Mouse (Mus musculus) heart, adult 2 months (tissue): ENCODE results near the gene Zpbp2.

Experiments used
- EP300 ChIP-seq: fragments of 200-500 bp; IDR thresholded peaks from 2 replicates; pipeline ENCODE4 v1.6.1; 2011; ENCODE audit warnings: low read depth, low read length, control low read depth; ENCODE audit not compliant: insufficient read depth
- POLR2A ChIP-seq: fragments of 200-500 bp; IDR thresholded peaks from 2 replicates; pipeline ENCODE4 v1.6.1; 2011; ENCODE audit warnings: mild to moderate bottlenecking, low read depth, low read length, control low read depth; ENCODE audit not compliant: insufficient read depth

- no peak for TF ChIP-seq EP300
- no peak for TF ChIP-seq POLR2A
Observed at GRCm38 (mm10) chr11:98546529-98547307, 4.2 kb upstream of the Zpbp2 start.
